Mouse (Mus musculus) left cerebral cortex, postnatal 36 days (tissue): ENCODE measurements around the gene Il20. TPM values are rescaled to one million over a fixed set of nuclear protein-coding genes. Genes with fewer than 3 reads are reported as not detected.

Experiments used
- DNase-seq, 2 experiments: peaks; one replicate each; pipeline ENCODE4 v3.0.0; 2021 to 2022; ENCODE audit warnings: low spot score in 2 of 2, mixed read lengths in 1 of 2
- intact Hi-C: fragments of 180-260 bp; cut with DNase I; formaldehyde crosslinking; loops from one replicate; pipeline ENCODE4 v1.15.1; 2025
- total RNA-seq, 2 experiments: library from RNA; stranded (reverse); gene quantifications; 2 replicates each; pipeline ENCODE4 v1.2.3; 2021

Gene Il20
- total RNA-seq, 2 experiments from 2014 or later = not detected

- intact Hi-C loops = loop anchor here (5.0 to 10.0 kb wide), 3 partner anchors 107 to 392 kb away; partner anchors contain the start of gene Dyrk3
- DNase-seq = peak; percentile 13 to 35
Measured at GRCm38 (mm10) chr1:130875139-130875538, 36.1 kb downstream of the Il20 start.

- DNase-seq = no peak
- intact Hi-C loops = loop anchor here (10.0 kb wide), 1 partner anchor 262 kb away; the partner anchor contains the start of gene Dyrk3
Measured at GRCm38 (mm10) chr1:130872912-130873311, 38.3 kb downstream of the Il20 start.

GRCm38 (mm10) chr1:130865541-130866221, 45.6 kb downstream of the Il20 start, which contains the start of gene Fcmr:
Fcmr (plus strand) TSS chr1:130865669.
- intact Hi-C loops = no loop called here
- DNase-seq = no peak

- DNase-seq = no peak
Measured at GRCm38 (mm10) chr1:130864741-130865140, 46.5 kb downstream of the Il20 start.

GRCm38 (mm10) chr1:130864238-130864637, 47.0 kb downstream of the Il20 start:
- no peak for DNase-seq
- intact Hi-C loops = no loop called here

More at GRCm38 (mm10) chr1:130864741-130865140, 46.5 kb downstream of the Il20 start:
- intact Hi-C loops = no loop called here

GRCm38 (mm10) chr1:130857456-130857855, 53.8 kb downstream of the Il20 start:
- DNase-seq = no peak
- intact Hi-C loops = no loop called here

Other genes with a start within 250 kb of the Il20 start
- not detected for gene C4bp, start 249.8 kb downstream of the Il20 start, total RNA-seq
- not detected for gene Gm29427, start 195.7 kb downstream of the Il20 start, total RNA-seq
- 10 to 100 TPM; 15.0 to 18.0 TPM for gene Yod1, start 194.1 kb downstream of the Il20 start, total RNA-seq
- 10 to 100 TPM; 39.3 to 43.8 TPM for gene Pfkfb2, start 182.2 kb downstream of the Il20 start, total RNA-seq
- 1 to 10 TPM; 2.0 to 2.1 TPM for gene AA986860, start 179.5 kb downstream of the Il20 start, total RNA-seq
- not detected for gene Fcamr, start 110.5 kb downstream of the Il20 start, total RNA-seq
- gene Pigr, start 84.8 kb downstream of the Il20 start, total RNA-seq = not detected
- gene Fcmr, start 45.8 kb downstream of the Il20 start, total RNA-seq = under 1 TPM in 1 of 2 experiments, not detected in 1; 0.93 TPM
- not detected for gene Il24, start 24.0 kb downstream of the Il20 start, total RNA-seq
- not detected for gene Il19, start 28.7 kb upstream of the Il20 start, total RNA-seq
- gene Il10, start 108.4 kb upstream of the Il20 start, total RNA-seq = not detected
- 10 to 100 TPM; 26.3 to 30.7 TPM for gene Mapkapk2, start 186.4 kb upstream of the Il20 start, total RNA-seq
- gene Dyrk3, start 226.9 kb upstream of the Il20 start, total RNA-seq = 10 to 100 TPM in 1 of 2 experiments, 1 to 10 TPM in 1; 8.1 to 14.0 TPM
- gene Eif2d, start 241.7 kb upstream of the Il20 start, total RNA-seq = 10 to 100 TPM; 31.6 to 38.6 TPM